Mouse (Mus musculus) spleen, adult 2 months (tissue): Measurements from ENCODE around the gene Tom1l2. TPM values are rescaled to one million over a fixed set of nuclear protein-coding genes. Genes with fewer than 3 reads are reported as not detected.

Experiments used
- DNase-seq, 2 experiments: peaks; one replicate each; pipeline versions ENCODE4 v3.0.0 to v3.0.0-alpha.2; 2012 to 2021; ENCODE audit warnings: low spot score in 2 of 2, low read depth in 1 of 2
- H3K27ac ChIP-seq: fragments of 200-500 bp; 2 replicates; pipeline ENCODE4 v1.5.1; 2012; ENCODE audit warnings: low read length, inconsistent platforms; ENCODE audit not compliant: insufficient read depth
- H3K27me3 ChIP-seq: fragments of 200-500 bp; 2 replicates; pipeline ENCODE4 v1.6.1; 2012; ENCODE audit warnings: mild to moderate bottlenecking, moderate library complexity, low read length, inconsistent platforms; ENCODE audit not compliant: control insufficient read depth, insufficient read depth
- H3K36me3 ChIP-seq: fragments of 200-500 bp; 2 replicates; pipeline ENCODE4 v1.6.1; 2012; ENCODE audit warnings: mild to moderate bottlenecking, low read length, inconsistent platforms; ENCODE audit not compliant: control insufficient read depth, insufficient read depth
- H3K4me1 ChIP-seq: fragments of 200-500 bp; 2 replicates; pipeline ENCODE4 v1.6.1; 2011; ENCODE audit warnings: inconsistent platforms; ENCODE audit not compliant: control insufficient read depth, insufficient read depth, insufficient read length
- H3K4me3 ChIP-seq: fragments of 200-500 bp; 2 replicates; pipeline ENCODE4 v1.5.1; 2011; ENCODE audit warnings: mild to moderate bottlenecking, inconsistent platforms; ENCODE audit not compliant: insufficient read depth, insufficient read length; ENCODE audit errors: extremely low read depth
- CTCF ChIP-seq: fragments of 200-500 bp; IDR thresholded peaks from 2 replicates; pipeline ENCODE4 v1.5.1; 2011; ENCODE audit warnings: mild to moderate bottlenecking, inconsistent platforms; ENCODE audit not compliant: insufficient read depth, insufficient read length, insufficient replicate concordance; ENCODE audit errors: extremely low read depth
- POLR2A ChIP-seq: fragments of 200-500 bp; IDR thresholded peaks from 2 replicates; pipeline ENCODE4 v1.6.1; 2011; ENCODE audit warnings: low read depth, low read length, inconsistent platforms
- WGBS: fragments of 180-500 bp; shearing (Covaris S2); methylation state at CpG from one replicate; pipeline ENCODE4 v1.1.7; 2018; 5-methylcytosine and 5-hydroxymethylcytosine counted together
- polyA plus RNA-seq: library from polyadenylated mRNA; depleted of rRNA; stranded (reverse); fragments of >200 nt; gene quantifications from 2 replicates; pipeline ENCODE4 v1.2.3, GENCODE M21; 2012

Gene Tom1l2
- polyA plus RNA-seq, 1 experiment, result 28.1 TPM

- no peak for TF ChIP-seq CTCF
- TF ChIP-seq POLR2A, result no peak
- DNase-seq, result no peak
- peaks cover 5% of the 10 kb centered on the region; the same call in 1 of the 2 replicates for H3K4me1 ChIP-seq
- H3K27ac ChIP-seq, result no peak overlapping the region
- no peaks in the 10 kb centered on the region for H3K27me3 ChIP-seq
- no peak overlapping the region for H3K4me3 ChIP-seq
- H3K36me3 ChIP-seq, result no peaks in the 10 kb centered on the region
- 65% methylated on average over 12 of the region's 12 CpGs for WGBS
Observed at GRCm38 (mm10) chr11:60308506-60309116, 44.1 kb downstream of the Tom1l2 start.

DNA sequence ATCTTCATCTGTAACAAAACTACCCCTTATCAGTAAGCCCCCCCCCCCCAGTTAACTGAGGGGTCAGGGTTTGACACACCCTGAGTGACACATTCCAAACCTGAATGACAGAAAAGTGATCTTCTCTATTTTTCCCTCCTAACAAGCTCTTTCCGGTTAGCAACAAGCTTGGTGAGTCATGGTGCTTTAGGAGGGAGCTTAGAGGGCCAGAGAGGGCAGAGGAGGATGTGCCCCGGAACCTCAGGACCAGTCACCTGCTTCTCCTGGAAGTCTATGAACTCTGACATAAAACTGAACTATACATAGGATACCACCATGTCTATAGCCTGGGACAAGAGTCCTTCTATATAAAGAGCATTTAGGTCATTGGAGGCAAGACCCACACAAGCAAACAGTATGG lies 44.6 kb downstream of the Tom1l2 start:
- WGBS, result 74% methylated on average over 2 of the region's 2 CpGs
- H3K36me3 ChIP-seq, result no peaks in the 10 kb centered on the region
- no peak overlapping the region for H3K27ac ChIP-seq
- no peak overlapping the region for H3K4me3 ChIP-seq
- no peak for TF ChIP-seq CTCF
- no peak for TF ChIP-seq POLR2A
- no peak for DNase-seq
- no peaks in the 10 kb centered on the region for H3K27me3 ChIP-seq
- H3K4me1 ChIP-seq, result peaks cover 5% of the 10 kb centered on the region; the same call in 1 of the 2 replicates

DNA sequence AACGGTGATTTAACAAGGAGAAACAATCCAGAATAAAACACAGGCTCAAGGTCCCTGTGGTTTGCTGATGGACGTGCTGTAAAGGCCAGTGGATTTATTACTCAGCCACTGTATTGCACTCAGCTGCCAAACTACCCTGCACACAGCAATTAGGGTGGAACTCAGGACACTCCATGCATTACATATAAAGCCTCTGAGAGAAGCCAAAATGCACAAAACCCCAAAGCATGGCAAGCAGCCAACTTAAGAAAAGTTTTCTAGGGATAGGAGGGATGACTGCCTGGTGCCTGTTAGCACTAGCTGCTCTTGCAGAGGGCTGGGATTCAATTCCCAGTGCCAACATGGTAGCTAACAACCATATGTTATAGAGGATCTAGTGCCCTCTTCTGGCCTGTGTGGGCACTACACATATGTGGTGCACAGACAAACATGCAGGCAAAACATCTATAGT lies 45.3 kb downstream of the Tom1l2 start:
- TF ChIP-seq CTCF (peak; percentile 15; the same call in 1 of the 2 replicates), POLR2A (no peak)
- H3K4me3 ChIP-seq, result no peak overlapping the region
- H3K27me3 ChIP-seq, result no peaks in the 10 kb centered on the region
- no peak overlapping the region for H3K27ac ChIP-seq
- H3K4me1 ChIP-seq, result peaks cover 8% of the 10 kb centered on the region; the same call in 1 of the 2 replicates
- 92% methylated on average over 2 of the region's 2 CpGs for WGBS
- peak; percentile 22 to 33 for DNase-seq
- H3K36me3 ChIP-seq, result no peaks in the 10 kb centered on the region

DNA sequence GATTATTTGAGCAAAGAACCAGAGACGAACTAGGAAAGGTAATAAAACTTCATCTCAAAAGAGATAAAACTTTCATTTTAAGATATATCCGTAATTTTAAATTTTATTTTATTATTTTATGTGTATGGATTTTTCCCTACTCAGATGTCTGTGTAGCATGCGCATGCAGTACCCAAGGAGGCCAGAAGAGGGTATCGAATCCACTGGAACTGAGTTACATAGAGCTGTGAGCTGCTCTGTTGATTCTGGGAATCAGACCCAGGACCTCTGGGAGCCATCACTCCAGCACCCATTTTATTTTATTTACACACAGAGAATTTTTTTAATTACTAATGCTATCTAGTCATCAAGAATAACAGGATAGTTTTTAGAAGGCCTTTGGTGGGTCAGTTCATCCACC lies 45.9 kb downstream of the Tom1l2 start:
- no peaks in the 10 kb centered on the region for H3K27me3 ChIP-seq
- TF ChIP-seq POLR2A (no peak), CTCF (peak; percentile 13; the same call in 1 of the 2 replicates)
- H3K4me1 ChIP-seq, result peaks cover 14% of the 10 kb centered on the region
- H3K4me3 ChIP-seq, result no peak overlapping the region
- 85% methylated on average over 4 of the region's 4 CpGs for WGBS
- H3K36me3 ChIP-seq, result no peaks in the 10 kb centered on the region
- DNase-seq, result peak; percentile 14 to 53
- H3K27ac ChIP-seq, result no peak overlapping the region

- 7% methylated on average over 4 of the region's 4 CpGs for WGBS
- Histone ChIP-seq H3K27ac (peak overlapping the region; percentile 34), H3K36me3 (no peaks in the 10 kb centered on the region)
Observed at GRCm38 (mm10) chr11:60305611-60306010, 47.1 kb downstream of the Tom1l2 start.

GRCm38 (mm10) chr11:60303497-60303896 lies 49.2 kb downstream of the Tom1l2 start:
- H3K4me1 ChIP-seq, result peaks cover 14% of the 10 kb centered on the region
- 89% methylated on average over 2 of the region's 2 CpGs for WGBS
- no peaks in the 10 kb centered on the region for H3K36me3 ChIP-seq
- no peak overlapping the region for H3K4me3 ChIP-seq
- no peak overlapping the region for H3K27ac ChIP-seq
- no peak for DNase-seq
- no peaks in the 10 kb centered on the region for H3K27me3 ChIP-seq
- TF ChIP-seq POLR2A (no peak), CTCF (no peak)

More at GRCm38 (mm10) chr11:60305611-60306010, 47.1 kb downstream of the Tom1l2 start:
- Histone ChIP-seq H3K4me1 (peaks cover 14% of the 10 kb centered on the region), H3K27me3 (no peaks in the 10 kb centered on the region), H3K4me3 (peak overlapping the region; percentile 14; the same call in 1 of the 2 replicates)
- TF ChIP-seq POLR2A, result no peak
- no peak for TF ChIP-seq CTCF
- peak; percentile 12 to 15 for DNase-seq

DNA sequence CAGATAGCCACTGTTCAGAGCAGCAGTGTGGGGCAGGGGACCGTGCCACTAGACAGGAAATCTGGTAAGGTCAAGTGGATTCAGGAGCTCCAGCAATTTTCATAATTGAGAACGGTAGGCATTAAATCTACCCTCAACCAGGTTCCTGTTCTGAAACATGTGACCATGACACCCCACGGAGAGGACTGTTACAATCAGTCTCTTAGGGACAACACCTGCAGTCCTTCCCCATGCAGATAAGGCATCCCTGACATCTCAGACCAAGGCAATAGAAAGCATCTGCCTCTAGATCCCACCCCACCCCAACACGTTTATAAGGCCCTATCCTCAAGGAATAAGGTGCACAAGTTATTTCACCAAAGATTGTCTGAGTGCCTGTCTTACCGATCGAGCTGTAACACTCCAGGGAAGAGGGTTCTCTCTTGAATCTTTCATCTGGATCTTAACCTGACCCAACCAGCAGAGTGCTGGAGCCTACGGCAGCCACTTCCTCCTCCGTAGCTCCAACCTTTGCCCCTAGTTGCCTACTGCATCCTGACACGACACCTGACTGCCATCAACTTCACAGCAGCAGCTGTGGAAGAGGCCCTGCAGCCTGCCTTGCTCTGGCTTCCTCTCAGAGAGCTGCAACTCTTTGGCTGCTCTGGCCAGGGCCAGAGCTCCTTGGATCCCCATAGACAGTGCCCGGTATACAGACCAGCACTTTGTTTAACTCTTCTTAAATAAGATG lies 50.2 kb downstream of the Tom1l2 start:
- no peaks in the 10 kb centered on the region for H3K27me3 ChIP-seq
- TF ChIP-seq POLR2A (no peak), CTCF (no peak)
- 28% methylated on average over 10 of the region's 10 CpGs for WGBS
- H3K4me1 ChIP-seq, result peaks cover 14% of the 10 kb centered on the region
- no peaks in the 10 kb centered on the region for H3K36me3 ChIP-seq
- peak overlapping the region; percentile 33 for H3K27ac ChIP-seq
- no peak for DNase-seq
- H3K4me3 ChIP-seq, result no peak overlapping the region
